Mouse (Mus musculus): ENCODE measurements around the gene Usp29.
"Not testable (repeated sequence)": the region's sequence is repeated elsewhere in the genome, so short reads cannot be mapped to it uniquely, and the experiment has no call there.

Usp29 gene

DNA sequence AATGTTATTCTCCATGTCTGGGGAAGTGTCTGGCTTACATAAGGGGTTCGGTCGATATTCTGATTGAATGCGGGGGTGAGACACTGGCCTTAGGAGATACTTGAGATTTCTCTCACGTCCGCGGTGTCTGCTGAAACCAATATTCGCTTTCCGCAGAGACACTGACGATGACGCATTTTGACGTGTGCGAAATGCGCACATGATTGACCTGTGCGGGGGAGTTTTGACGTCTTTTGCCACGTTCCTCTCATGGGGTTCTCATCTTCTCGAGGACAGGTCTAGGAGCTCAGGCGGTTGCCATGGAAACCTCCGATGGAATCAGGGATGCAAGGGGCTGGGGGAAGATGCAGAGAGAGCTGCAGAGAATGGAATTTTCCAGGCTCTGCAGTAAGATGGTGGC, 144.1 kb downstream of the Usp29 start:
- DNase-seq (ENCODE audit: low read depth, low spot score), result peak; percentile 23

DNA sequence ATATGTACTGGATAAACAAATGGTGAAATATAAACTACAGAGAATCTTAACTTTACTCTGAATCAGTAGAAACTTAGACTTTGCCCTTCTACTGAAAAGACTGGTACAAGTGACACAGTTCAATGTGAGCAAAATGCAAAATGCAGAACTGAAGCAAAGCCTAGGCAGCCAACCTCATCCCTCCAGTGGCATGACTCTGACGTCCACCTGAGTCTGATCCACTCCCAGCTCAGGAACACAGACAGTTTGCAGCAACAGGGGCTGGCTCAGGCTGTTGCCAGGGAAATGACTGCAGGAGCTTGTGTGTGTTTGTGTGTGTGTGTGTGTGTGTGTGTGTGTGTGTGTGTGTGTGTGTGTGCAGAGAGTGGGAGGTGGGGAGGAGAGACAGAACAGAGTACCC, 147.8 kb downstream of the Usp29 start:
- no peak for DNase-seq (ENCODE audit: low read depth, low spot score)

DNA sequence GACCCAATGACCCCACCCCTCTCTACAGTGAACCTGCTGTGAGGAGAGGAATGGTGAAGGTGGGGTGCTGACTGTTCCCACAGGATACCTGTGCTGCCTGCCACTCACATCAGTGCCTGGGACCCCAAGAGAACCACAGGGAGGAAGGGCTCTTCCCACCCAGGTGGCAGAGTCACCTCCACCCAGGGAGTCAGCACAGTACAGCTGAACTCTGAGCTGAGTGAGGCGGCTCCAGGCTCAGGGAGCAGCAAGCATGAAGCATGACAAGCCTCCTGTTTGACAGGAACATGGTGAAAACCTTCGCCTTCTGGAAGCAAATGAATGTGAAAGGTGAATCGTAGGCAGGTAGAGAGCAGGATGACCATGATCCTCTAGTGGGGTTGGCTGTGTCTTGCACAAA, 148.5 kb downstream of the Usp29 start:
- not testable (repeated sequence) for DNase-seq (ENCODE audit: low read depth, low spot score)

DNA sequence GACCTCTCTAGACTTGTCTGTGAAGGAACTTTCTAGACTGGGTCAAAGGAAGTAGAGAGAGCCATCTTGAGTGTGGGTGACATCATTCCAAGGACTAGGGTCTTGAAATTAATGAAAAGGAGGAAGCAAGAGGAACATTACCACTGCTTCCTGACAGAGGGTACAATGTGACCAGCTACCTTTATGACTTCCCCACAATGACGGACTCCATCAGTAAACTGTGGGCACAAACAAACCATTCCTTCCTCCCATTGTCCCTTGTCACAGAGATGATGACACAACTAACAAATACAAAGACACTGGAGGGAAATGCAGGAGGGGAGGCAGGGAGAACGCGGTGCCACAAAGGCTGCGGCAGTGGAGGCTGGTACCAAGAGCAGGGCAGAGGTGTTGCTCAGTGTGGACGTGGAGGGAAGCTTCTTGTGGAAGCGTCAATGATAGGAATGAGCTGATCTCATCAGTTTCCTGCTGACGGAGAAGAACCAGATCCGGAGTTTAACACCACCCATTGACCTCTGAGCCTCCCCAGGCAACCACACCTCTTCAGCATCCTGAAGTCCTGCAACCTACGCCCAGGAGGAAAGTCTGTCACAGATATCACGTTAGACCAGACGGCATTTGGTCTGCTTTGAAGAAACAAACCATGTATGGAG, 149.3 kb downstream of the Usp29 start:
- no peak for DNase-seq (ENCODE audit: low read depth, low spot score)

DNA sequence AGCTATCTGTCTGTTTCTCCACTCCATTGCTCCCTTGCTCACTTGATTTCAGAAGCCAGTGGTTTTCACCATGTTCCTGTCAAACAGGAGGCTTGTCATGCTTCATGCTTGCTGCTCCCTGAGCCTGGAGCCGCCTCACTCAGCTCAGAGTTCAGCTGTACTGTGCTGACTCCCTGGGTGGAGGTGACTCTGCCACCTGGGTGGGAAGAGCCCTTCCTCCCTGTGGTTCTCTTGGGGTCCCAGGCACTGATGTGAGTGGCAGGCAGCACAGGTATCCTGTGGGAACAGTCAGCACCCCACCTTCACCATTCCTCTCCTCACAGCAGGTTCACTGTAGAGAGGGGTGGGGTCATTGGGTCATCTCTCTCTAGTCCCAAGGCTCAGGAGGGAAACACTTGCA, 150.5 kb downstream of the Usp29 start:
- not testable (repeated sequence) for DNase-seq (ENCODE audit: low read depth, low spot score)

DNA sequence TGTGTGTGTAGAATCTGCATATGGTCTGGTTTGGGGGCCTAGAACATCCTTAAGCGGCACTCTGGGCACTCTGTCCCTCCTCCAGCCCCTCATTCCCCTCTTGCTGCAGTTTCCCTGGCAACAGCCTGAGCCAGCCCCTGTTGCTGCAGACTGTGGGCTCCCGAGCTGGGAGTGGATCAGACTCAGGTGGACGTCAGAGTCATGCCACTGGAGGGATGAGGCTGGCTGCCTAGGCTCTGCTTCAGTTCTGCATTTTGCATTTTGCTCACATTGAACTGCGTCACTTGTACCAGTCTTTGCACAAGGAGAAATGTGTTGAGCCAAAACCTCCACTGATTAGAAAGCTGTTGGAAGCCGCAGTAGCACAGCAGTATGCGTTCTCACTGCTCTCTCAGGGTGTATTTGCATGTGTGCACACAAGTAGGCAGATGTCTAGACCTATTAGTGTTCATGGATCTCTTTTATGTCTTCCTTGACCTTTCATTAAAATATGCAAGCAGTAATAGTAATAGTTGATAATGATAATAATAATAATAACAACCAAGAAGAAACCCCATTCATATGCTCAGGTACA, 151.2 kb downstream of the Usp29 start:
- DNase-seq (ENCODE audit: low read depth, low spot score), result no peak

DNA sequence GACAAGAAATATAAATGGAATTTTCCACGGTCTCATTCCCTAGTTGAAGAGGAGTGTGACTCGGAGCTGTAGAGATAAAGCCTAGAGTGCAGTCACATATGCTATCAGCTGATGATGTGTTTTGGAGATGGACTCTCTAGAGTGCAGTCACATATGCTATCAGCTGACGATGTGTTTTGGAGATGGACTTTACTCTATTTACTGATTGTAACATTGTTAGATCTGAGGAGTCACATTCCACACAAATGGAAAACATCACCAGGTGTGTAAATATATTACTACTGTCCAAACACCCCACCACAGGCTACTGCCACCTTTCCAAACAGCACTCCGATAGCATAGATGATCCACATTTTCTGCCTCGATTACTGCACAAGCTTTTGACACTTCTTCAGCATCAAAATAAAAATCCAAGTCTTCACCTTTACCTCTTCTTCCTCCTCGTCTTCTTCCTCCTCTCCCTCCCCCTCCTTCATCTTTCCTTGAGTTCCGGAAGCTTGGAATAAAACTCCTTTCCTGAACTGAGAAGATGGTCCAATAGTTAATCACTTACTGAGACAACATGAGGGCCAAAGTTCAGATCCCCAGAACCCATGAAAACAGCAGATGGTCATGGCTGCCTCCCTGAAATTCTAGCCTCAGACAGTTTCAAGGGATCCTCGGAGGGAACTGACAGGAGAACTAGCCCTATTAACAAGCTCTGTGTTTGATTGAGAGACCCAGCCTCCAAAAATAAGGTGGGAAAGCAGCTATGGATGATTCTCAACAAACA, 153.2 kb downstream of the Usp29 start:
- no peak for DNase-seq (ENCODE audit: low read depth, low spot score)

DNA sequence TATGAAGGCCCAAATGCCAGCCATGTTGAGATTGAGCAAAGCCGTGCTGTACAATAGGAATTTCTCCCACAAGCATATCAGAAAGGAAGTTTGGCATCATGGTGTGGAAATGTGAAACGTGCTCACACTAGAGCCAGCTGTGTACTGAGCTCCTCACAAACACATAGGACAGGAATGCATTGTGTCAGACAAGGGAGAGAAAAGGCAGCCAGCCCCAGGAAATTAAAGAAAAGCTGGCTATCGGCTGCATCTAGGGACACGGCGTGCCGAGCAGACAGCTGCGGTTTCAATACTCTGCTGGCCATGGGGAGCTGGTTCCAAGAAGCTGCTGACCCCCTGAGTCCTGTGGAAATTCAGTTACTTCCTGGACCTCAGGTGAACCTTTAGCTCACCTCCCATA, 155.0 kb downstream of the Usp29 start:
- DNase-seq (ENCODE audit: low read depth, low spot score), result no peak

DNA sequence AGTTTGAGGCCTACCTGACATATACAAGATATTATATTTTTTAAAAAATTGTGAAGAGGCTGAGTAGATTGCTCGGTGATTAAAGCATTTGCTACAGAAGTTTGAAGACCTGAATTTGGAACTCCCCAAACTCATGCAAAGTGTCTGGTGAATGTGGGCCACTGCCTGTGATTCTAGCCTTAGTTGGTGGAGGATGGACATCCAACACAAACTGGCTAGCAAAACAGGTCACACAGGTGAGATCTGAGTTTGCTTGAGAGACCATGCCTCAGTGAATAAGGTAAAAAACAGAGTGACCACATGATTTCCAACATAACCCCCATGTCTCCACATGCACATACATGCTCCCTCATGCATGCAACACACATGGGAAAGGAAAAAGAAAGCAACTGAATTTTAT, 156.5 kb downstream of the Usp29 start:
- DNase-seq (ENCODE audit: low read depth, low spot score), result no peak

DNA sequence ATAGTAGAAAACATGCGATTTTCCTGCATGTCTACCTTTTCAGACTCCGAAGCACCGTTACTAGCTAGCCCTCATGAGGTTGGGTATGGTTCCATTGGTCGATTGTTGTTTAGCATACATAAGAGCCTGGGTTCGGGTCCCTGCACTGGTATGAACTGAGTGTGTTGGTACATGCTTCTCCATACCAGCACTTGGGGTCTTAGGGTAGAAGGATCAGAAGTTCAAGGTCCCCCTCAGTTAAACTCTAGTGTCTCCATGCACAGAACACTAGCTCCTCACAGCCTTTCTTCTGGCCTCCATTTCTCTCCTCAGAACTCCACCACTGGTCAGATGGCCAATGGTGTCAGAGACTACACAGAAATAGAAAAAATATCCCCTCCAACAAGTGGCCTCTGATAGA, 159.5 kb downstream of the Usp29 start:
- no peak for DNase-seq (ENCODE audit: low read depth, low spot score)

DNA sequence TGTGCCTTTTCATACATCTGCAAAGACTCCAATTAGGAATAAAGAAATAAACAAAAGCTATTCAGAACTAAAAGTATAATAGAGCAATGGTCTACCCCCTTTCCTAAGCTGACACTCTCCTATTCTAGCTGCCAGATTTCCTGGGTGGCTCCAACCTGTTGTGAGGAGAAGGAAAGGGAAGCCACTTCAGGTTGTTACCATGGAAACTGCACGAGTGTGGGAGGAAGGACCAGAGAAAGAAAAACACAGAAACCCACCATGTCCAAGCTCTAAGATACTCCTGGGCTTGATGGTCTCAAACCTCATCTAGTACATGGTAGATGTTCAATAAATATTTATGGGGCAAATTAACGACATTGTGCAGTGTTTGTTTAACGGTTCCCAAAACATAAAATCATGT, 160.8 kb downstream of the Usp29 start:
- no peak for DNase-seq (ENCODE audit: low read depth, low spot score)

DNA sequence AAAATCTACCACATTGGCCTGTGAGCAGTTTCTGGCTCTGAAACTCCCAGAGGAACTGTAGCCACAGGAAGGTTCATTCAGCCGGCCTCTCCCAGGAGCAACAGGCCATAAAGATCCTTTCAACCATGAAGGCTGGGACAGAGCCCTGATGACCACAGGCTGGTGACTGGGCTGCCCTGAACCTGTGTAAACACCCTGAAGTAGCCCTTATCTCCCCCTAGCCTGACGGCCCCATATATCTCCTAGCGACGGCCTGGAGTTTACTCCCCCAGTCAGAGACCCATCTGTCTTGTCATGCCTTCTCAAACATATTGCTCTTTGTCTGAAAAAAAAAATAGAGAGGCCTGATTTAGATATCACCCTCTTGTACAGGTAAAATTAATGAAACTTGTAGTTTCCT, 166.6 kb downstream of the Usp29 start:
- DNase-seq (ENCODE audit: low read depth, low spot score), result not testable (repeated sequence)

DNA sequence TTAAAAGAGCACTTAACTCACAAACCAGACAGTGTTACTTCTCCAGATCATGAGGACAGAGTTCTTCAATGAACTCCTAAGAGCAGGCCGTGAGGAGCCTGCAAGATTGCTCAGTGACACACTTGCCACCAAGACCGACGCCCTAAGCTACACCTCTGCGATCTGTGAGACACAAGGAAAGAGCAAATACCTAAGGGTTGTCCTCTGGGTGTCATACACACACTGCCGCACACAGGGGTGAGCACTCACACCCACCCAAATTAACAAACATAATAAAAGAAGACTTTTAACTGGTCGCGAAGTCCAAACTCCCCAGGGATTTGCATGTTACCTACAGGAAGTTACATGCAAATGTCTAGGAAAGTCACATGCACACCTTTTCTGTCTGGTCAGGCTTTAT, 170.3 kb downstream of the Usp29 start:
- no peak for DNase-seq (ENCODE audit: low read depth, low spot score)

DNA sequence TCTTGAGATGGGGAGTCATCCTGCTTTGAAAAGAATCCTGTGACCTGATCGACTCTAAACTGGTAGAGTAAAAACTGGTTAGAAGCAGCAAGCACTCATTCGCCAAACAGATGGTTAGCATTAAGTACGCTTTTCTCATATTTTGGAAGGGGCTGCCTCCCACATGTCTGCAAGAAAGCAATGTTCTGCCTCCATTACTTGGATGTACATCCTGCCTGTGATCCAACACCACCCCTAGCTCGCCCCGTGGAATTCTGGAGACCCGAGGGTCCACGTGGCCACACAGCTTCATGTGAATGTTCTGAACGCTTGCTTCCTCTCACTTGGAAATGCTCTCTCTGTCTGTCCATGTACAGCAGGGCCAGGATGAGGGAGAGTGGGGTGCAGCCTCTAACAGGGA, 173.1 kb downstream of the Usp29 start:
- no peak for DNase-seq (ENCODE audit: low read depth, low spot score)

DNA sequence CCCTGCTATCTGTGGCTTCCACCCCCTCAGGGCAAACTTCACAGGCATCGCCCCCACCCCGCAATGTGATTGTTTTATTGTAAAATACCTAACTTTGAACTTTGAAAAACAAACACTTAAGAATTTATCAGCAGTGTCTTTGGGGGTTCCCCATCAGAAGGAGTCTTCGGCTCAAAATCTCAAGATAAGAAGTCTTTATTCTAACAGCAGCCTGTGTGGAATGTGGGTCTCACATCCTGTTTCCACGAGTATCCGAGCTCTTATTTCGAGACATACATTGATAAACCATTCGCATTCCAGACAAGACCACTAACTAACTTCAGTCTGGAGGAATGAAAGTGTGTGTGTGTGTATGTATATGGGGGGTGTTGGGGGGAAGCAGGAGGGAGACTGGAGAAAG, 180.1 kb downstream of the Usp29 start:
- DNase-seq (ENCODE audit: low read depth, low spot score), result no peak

DNA sequence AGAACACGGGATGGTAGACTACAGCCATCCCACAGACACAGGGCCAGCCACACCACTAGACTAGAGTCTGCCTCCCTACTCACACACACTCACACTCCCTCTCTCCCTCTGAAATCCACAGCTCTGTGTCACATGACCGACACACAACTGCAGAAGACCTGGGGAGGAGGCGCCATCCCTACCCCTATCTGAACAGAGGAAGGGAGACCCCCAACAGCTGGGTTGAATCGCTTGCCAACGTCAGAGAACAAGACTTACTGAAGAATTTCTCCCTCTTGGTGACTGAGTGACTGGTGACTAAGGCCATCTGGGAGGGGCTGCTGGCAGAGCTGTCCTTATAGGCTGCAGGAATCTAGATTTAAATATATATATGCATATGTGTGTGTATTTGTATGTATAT, 181.4 kb downstream of the Usp29 start:
- DNase-seq (ENCODE audit: low read depth, low spot score), result no peak

DNA sequence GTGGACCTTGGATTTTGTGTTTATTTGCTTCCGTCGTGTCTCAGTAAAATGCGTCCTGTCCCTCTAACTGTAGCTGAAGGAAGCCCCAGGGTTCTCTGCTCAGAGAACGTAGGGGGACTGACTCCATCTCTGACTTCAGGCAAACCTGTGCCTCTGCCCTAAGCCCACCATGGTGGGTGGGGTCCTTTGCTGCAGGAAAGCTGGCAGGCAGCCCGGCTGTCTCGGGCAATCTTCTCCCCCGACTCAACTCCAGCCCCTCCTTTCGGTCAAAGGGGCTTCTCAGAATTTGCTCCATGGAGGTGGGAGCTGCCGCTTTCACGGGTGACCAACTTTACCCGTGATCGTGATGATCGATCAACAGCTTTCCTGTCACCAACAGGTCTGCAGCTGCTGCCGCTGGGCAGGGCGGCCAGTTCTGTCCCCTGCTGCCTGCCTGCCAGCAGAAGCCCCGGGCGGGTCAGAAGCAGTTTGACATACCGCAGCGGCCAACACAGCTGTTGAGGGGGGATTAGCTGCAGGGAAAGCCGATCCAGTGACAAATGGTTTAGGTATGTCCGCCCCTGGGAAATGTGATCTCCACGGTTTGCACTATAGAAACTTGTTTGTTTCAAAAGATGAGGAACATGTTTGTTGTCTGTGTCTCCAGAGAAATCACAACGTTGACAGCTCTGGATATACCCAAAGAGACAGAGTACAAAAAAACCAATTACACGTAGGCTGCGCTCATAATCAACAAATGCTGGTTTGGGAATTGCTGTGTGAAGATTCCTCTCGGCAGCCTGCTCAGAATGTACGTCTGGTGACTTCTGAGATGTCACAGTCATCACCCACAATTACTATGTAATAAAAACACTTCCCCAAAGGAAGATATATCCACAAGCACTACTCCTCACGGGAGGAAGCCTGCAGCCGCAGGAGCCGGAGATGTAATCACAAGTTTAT, 183.3 kb downstream of the Usp29 start:
- DNase-seq (ENCODE audit: low read depth, low spot score), result peak; percentile 85

DNA sequence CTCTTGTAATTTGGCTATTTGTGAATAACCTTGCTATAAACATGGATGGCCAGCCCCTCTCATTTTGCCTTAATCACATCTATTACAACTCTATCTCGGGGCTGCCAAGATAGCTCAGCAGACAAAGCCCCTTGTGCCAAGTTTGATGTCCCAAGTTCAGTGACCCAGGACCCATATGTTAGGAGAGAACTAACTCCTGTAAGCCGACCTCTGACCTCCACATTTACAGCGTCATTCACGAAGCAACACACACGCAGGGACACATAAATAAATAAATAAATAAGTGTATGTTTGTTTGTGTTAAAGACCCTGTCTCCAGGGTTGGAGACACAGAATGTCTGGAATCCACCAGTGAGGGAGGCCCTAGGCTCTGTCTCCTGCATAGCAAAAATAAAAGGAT, 186.7 kb downstream of the Usp29 start:
- no peak for DNase-seq (ENCODE audit: low read depth, low spot score)

DNA sequence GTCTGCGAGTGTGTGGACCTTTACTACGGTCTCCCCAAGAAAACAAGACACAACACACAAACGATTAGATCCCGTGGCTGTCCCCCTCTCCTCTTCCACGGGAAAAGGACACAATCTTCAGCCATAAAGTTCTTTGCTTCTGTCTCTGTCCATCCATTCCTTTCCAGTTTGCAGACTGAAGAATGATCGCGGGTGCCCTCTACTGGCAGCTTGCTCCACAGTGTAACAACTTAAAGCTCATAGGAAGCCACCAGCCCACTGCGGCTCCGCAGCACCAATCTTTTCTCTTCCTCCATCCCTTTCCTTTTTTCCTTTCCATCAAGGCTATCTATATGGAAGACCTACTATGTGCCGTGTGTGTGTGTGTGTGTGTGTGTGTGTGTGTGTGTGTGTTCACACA, 187.9 kb downstream of the Usp29 start:
- peak; percentile 89 for DNase-seq (ENCODE audit: low read depth, low spot score)

DNA sequence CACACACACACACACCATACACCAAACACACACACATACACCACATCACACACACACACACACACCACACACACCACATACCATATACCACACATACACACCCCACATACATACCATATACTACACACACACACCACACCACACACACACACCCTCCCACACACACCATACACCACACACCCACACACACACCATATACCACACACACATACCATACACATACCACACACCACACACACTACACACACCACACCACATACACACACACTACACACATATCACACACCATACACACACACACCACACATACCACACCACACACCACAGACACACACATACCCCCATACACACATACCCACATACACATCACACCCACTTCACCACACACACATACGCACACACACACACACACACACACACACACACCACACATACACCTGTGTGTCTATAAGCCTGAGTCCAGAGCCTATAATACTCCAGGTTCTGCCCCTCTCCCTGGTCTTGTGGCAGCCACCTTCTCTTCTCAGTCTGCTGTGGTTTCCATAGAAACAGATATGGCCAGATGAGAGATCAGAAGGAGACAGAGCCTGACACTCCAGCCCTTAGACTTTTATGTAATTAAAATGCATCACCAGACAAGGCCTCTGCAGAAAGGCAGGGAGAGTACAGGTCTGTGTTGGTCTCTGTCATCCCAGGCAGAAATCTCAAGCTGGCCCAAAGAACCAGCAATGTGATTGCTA, 188.9 kb downstream of the Usp29 start:
- no peak for DNase-seq (ENCODE audit: low read depth, low spot score)

DNA sequence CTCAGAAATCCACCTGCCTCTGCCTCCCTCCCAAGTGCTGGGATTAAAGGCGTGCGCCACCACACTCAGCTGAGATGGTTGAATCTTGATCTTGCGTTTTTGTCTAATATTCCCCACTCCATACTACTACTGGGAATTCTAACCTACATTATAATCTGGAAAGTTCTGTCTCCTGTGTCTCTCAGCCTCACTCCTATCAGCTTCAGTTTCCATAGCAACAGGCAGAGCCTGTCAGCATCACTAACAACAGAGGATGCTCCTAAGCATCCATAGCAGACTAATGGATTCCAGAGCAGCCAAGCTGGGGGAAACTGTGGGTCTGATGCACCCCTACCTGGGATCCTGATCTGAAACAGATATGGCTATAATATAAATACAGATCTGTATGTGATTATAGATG, 193.1 kb downstream of the Usp29 start:
- DNase-seq (ENCODE audit: low read depth, low spot score), result no peak

Data from mesoderm, embryonic 11.5 days (tissue).